Mouse (Mus musculus) MEL (cell line): ENCODE measurements around the gene Abl1. TPM values are rescaled to one million over a fixed set of nuclear protein-coding genes. Genes with fewer than 3 reads are reported as not detected.

Experiments
- DNase-seq: peaks from one replicate; pipeline ENCODE4 v3.0.0; 2011; ENCODE audit warnings: low read depth, low spot score
- H3K27ac ChIP-seq: 2 replicates; pipeline ENCODE4 v1.5.1; 2012; ENCODE audit warnings: low read depth, mild to moderate bottlenecking, control low read depth, low read length, moderate library complexity; ENCODE audit not compliant: control insufficient read depth
- H3K27me3 ChIP-seq, 2 experiments: fragments of 150-350 bp in 1 of 2; sonication (generic) in 1 of 2; 2 replicates each; pipeline ENCODE4 v1.6.1; 2012; ENCODE audit warnings: low read length in 2 of 2, mild to moderate bottlenecking in 2 of 2, improper control_type of control experiment in 1 of 2, moderate library complexity in 1 of 2; ENCODE audit not compliant: insufficient read depth in 2 of 2, control insufficient read depth in 1 of 2
- H3K36me3 ChIP-seq, 2 experiments: 2 replicates each; pipeline ENCODE4 v1.6.1; 2012 to 2014; ENCODE audit warnings: low read length in 2 of 2, improper control_type of control experiment in 1 of 2, inconsistent platforms in 1 of 2, mild to moderate bottlenecking in 1 of 2; ENCODE audit not compliant: insufficient read depth in 2 of 2, control insufficient read depth in 1 of 2
- H3K4me1 ChIP-seq, 2 experiments: fragments of 150-350 bp in 1 of 2; sonication (generic) in 1 of 2; 2 replicates each; pipeline ENCODE4 v1.6.1; 2012; ENCODE audit warnings: low read length in 2 of 2, improper control_type of control experiment in 1 of 2, mild to moderate bottlenecking in 1 of 2; ENCODE audit not compliant: insufficient read depth in 2 of 2, control insufficient read depth in 1 of 2
- H3K4me3 ChIP-seq, 2 experiments: fragments of 150-350 bp in 1 of 2; sonication (generic) in 1 of 2; 2 replicates each; pipeline ENCODE4 v1.5.1; 2012; ENCODE audit warnings: low read depth in 2 of 2, low read length in 2 of 2, mild to moderate bottlenecking in 2 of 2, moderate library complexity in 2 of 2, control low read depth in 1 of 2, improper control_type of control experiment in 1 of 2; ENCODE audit not compliant: control insufficient read depth in 1 of 2, insufficient read depth in 1 of 2
- H3K79me2 ChIP-seq: 2 replicates; pipeline ENCODE4 v1.6.1; 2012; ENCODE audit warnings: mild to moderate bottlenecking, low read length, moderate library complexity; ENCODE audit not compliant: control insufficient read depth, poor library complexity, insufficient read depth
- H3K9ac ChIP-seq: 2 replicates; pipeline ENCODE4 v1.6.1; 2012; ENCODE audit warnings: low read depth, mild to moderate bottlenecking, control low read depth, low read length, moderate library complexity; ENCODE audit not compliant: control insufficient read depth, poor library complexity, severe bottlenecking
- H3K9me3 ChIP-seq: fragments of 150-350 bp; sonication (generic); replicated peaks from 2 replicates; pipeline ENCODE4 v1.6.1; 2012; ENCODE audit warnings: mild to moderate bottlenecking, low read length, improper control_type of control experiment, moderate library complexity; ENCODE audit not compliant: insufficient read depth
- CTCF ChIP-seq, 3 experiments: IDR thresholded peaks in 2 of 3; conservative IDR thresholded peaks in 1 of 3; 2 replicates each; pipeline ENCODE4 v1.5.1; 2011 to 2012; ENCODE audit warnings: low read length in 3 of 3, low read depth in 2 of 3, mild to moderate bottlenecking in 2 of 3, improper control_type of control experiment in 1 of 3, inconsistent platforms in 1 of 3, mixed read lengths in 1 of 3, moderate library complexity in 1 of 3; ENCODE audit not compliant: control insufficient read depth in 1 of 3, insufficient read depth in 1 of 3, poor library complexity in 1 of 3, severe bottlenecking in 1 of 3
- ELF1 ChIP-seq: IDR thresholded peaks from 2 replicates; pipeline ENCODE4 v1.6.1; 2014; ENCODE audit warnings: low read depth, mild to moderate bottlenecking, inconsistent platforms, low read length, improper control_type of control experiment, moderate library complexity
- EP300 ChIP-seq, 2 experiments: IDR thresholded peaks; 2 replicates each; pipeline ENCODE4 v1.6.1; 2011; ENCODE audit warnings: improper control_type of control experiment in 2 of 2, low read length in 2 of 2, low read depth in 1 of 2, mild to moderate bottlenecking in 1 of 2
- GABPA ChIP-seq: IDR thresholded peaks from 2 replicates; pipeline ENCODE4 v1.6.1; 2012; ENCODE audit warnings: low read depth, mild to moderate bottlenecking, inconsistent platforms, low read length, improper control_type of control experiment, moderate library complexity
- GATA1 ChIP-seq: IDR thresholded peaks from 2 replicates; pipeline ENCODE4 v1.6.1; 2011; ENCODE audit warnings: low read depth, low read length, improper control_type of control experiment
- MAX ChIP-seq: IDR thresholded peaks from 2 replicates; pipeline ENCODE4 v1.6.1; 2011; ENCODE audit warnings: low read length, improper control_type of control experiment
- MYB ChIP-seq: IDR thresholded peaks from 2 replicates; pipeline ENCODE4 v1.6.1; 2011; ENCODE audit warnings: mild to moderate bottlenecking, low read depth, low read length, improper control_type of control experiment
- MYC ChIP-seq: IDR thresholded peaks from 2 replicates; pipeline ENCODE4 v1.6.1; 2011; ENCODE audit warnings: low read depth, mild to moderate bottlenecking, low read length, improper control_type of control experiment, moderate library complexity
- NELFE ChIP-seq: IDR thresholded peaks from 2 replicates; pipeline ENCODE4 v1.6.1; 2011; ENCODE audit warnings: low read depth, low read length, improper control_type of control experiment
- NRF1 ChIP-seq: IDR thresholded peaks from 2 replicates; pipeline ENCODE4 v1.6.1; 2014; ENCODE audit warnings: low read depth, mild to moderate bottlenecking, inconsistent platforms, low read length, improper control_type of control experiment, moderate library complexity; ENCODE audit not compliant: poor library complexity, insufficient read depth, severe bottlenecking
- POLR2AphosphoS2 ChIP-seq: IDR thresholded peaks from 2 replicates; pipeline ENCODE4 v1.6.1; 2011; ENCODE audit warnings: low read length, improper control_type of control experiment
- POLR2AphosphoS5 ChIP-seq: IDR thresholded peaks from 2 replicates; pipeline ENCODE4 v1.6.1; 2012; ENCODE audit warnings: low read depth, borderline replicate concordance, mild to moderate bottlenecking, inconsistent platforms, low read length, moderate library complexity, mixed read lengths
- RAD21 ChIP-seq: IDR thresholded peaks from 2 replicates; pipeline ENCODE4 v1.6.1; 2011; ENCODE audit warnings: mild to moderate bottlenecking, low read depth, low read length, improper control_type of control experiment
- SMC3 ChIP-seq: IDR thresholded peaks from 2 replicates; pipeline ENCODE4 v1.6.1; 2011; ENCODE audit warnings: low read depth, low read length, improper control_type of control experiment
- TBP ChIP-seq: IDR thresholded peaks from 2 replicates; pipeline ENCODE4 v1.8.0; 2011; ENCODE audit warnings: low read depth, low read length, improper control_type of control experiment
- TCF12 ChIP-seq: IDR thresholded peaks from 2 replicates; pipeline ENCODE4 v1.6.1; 2014; ENCODE audit warnings: low read depth, mild to moderate bottlenecking, inconsistent platforms, low read length, improper control_type of control experiment, moderate library complexity
- UBTF ChIP-seq: IDR thresholded peaks from 2 replicates; pipeline ENCODE4 v1.6.1; 2012; ENCODE audit warnings: low read depth, mild to moderate bottlenecking, inconsistent platforms, low read length, improper control_type of control experiment, moderate library complexity, borderline replicate concordance; ENCODE audit not compliant: insufficient read depth
- ZC3H11A ChIP-seq: IDR thresholded peaks from 2 replicates; pipeline ENCODE4 v1.6.1; 2012; ENCODE audit warnings: low read depth, mild to moderate bottlenecking, inconsistent platforms, low read length, improper control_type of control experiment
- ZKSCAN1 ChIP-seq: IDR thresholded peaks from 2 replicates; pipeline ENCODE4 v1.6.1; 2012; ENCODE audit warnings: low read depth, mild to moderate bottlenecking, inconsistent platforms, low read length, improper control_type of control experiment, moderate library complexity
- ZMIZ1 ChIP-seq: IDR thresholded peaks from 2 replicates; pipeline ENCODE4 v1.6.1; 2012; ENCODE audit warnings: low read depth, mild to moderate bottlenecking, inconsistent platforms, low read length, improper control_type of control experiment, moderate library complexity
- ZNF384 ChIP-seq: IDR thresholded peaks from 2 replicates; pipeline ENCODE4 v1.6.1; 2012; ENCODE audit warnings: low read depth, mild to moderate bottlenecking, inconsistent platforms, low read length, improper control_type of control experiment
- polyA plus RNA-seq, 2 experiments: library from polyadenylated mRNA; stranded (reverse) in 1 of 2; unstranded in 1 of 2; fragments of >175 nt in 1 of 2; fragments of >200 nt in 1 of 2; gene quantifications; 2 replicates each; pipeline versions ENCODE4 v1.2.1 to v1.2.4; 2012; ENCODE audit warnings: low replicate concordance in 2 of 2, low read depth in 1 of 2; ENCODE audit not compliant: insufficient read length in 2 of 2, insufficient read depth in 1 of 2, missing spikeins in 1 of 2
- total RNA-seq: library from RNA; depleted of rRNA; stranded (reverse); fragments of 300-350 nt; gene quantifications from 2 replicates; pipeline ENCODE4 v1.2.3, GENCODE M21; 2012

Gene Abl1
- total and polyA plus RNA-seq, 3 experiments, result 21.3 to 47.1 TPM; not detected in 1

GRCm38 (mm10) chr2:31762155-31762554, 74.0 kb downstream of the Abl1 start:
- peaks cover 39% of the 10 kb centered on the region for H3K79me2 ChIP-seq
- H3K9ac ChIP-seq, result no peak overlapping the region
- H3K9me3 ChIP-seq, result no peaks in the 10 kb centered on the region
- H3K36me3 ChIP-seq, result peaks cover 0 to 25% of the 10 kb centered on the region in 2 experiments; a peak in 2 of 4 replicates
- H3K27ac ChIP-seq, result no peak overlapping the region
- H3K4me1 ChIP-seq, result peaks cover 5 to 30% of the 10 kb centered on the region in 2 experiments
- DNase-seq, result no peak
- no peaks in the 10 kb centered on the region for H3K27me3 ChIP-seq
- TF ChIP-seq ZNF384 (no peak), ZMIZ1 (no peak), ZKSCAN1 (no peak), TBP (no peak), NRF1 (no peak), MYC (no peak), GATA1 (no peak), NELFE (no peak), CTCF (IDR thresholded peaks at IDR 0.05 in 2 of 3, conservative IDR thresholded peaks at IDR 0.05 in 1 of 3; ENCODE audit: control insufficient read depth in 1 of 3, insufficient read depth in 1 of 3, low read depth in 2 of 3, low read length in 3 of 3, poor library complexity in 1 of 3, severe bottlenecking in 1 of 3) (no peak), TCF12 (no peak), POLR2AphosphoS2 (no peak), GABPA (no peak), SMC3 (no peak), RAD21 (no peak), ZC3H11A (no peak), MYB (no peak), POLR2AphosphoS5 (no peak), MAX (no peak)
- H3K4me3 ChIP-seq, result no peak overlapping the region

DNA sequence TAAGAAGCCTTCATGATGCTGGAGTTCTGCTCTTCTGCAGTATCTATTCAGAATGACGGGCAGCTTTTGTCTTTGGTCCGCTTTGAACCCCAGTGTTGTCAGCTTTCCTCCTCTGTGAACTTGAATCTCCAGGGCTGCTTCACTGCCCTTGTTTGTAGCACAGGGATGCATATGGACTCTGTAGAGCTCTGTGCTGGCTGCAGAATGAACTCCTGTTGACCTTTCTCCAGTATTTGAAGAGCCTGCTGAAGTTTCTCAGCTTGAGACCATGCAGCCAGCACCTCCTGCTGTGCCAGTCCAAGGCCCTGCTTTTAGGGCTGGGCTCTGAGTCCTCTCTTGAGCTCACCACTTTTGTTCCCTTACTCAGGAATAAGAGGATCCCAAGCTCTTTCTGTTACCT, 74.7 kb downstream of the Abl1 start:
- no peaks in the 10 kb centered on the region for H3K9me3 ChIP-seq
- no peak overlapping the region for H3K9ac ChIP-seq
- no peak for DNase-seq
- no peak overlapping the region for H3K4me3 ChIP-seq
- peaks cover 5 to 30% of the 10 kb centered on the region in 2 experiments for H3K4me1 ChIP-seq
- no peak overlapping the region for H3K27ac ChIP-seq
- H3K36me3 ChIP-seq, result peaks cover 0 to 25% of the 10 kb centered on the region in 2 experiments; a peak in 2 of 4 replicates
- H3K79me2 ChIP-seq, result peaks cover 42% of the 10 kb centered on the region
- no peaks in the 10 kb centered on the region for H3K27me3 ChIP-seq
- TF ChIP-seq ZC3H11A (no peak), UBTF (no peak), CTCF (IDR thresholded peaks at IDR 0.05 in 2 of 3, conservative IDR thresholded peaks at IDR 0.05 in 1 of 3; ENCODE audit: control insufficient read depth in 1 of 3, insufficient read depth in 1 of 3, low read depth in 2 of 3, low read length in 3 of 3, poor library complexity in 1 of 3, severe bottlenecking in 1 of 3) (no peak), ELF1 (no peak), EP300 (IDR thresholded peaks at IDR 0.05; ENCODE audit: low read depth in 1 of 2, low read length in 2 of 2) (no peak), POLR2AphosphoS5 (no peak), MAX (no peak), GABPA (no peak)
